Mouse (Mus musculus): ENCODE data around the gene Neu4.

Neu4 gene

GRCm38 (mm10) chr1:94046544-94046943 is 26.3 kb downstream of the Neu4 start:
- CTCF ChIA-PET = interaction anchor here in 2 of 4 experiments (0.6 to 0.7 kb wide), 2 partner anchors 14 to 776 kb away, joined by 5 to 6 read pairs; no protein-coding TSS in a partner anchor

GRCm38 (mm10) chr1:94051104-94051503 is 30.9 kb downstream of the Neu4 start:
- POLR2A ChIA-PET = no interaction called here
- CTCF ChIA-PET = interaction anchor here in 1 of 4 experiments (1.1 kb wide), 1 partner anchor 16 kb away, joined by 4 read pairs; no protein-coding TSS in a partner anchor

More at GRCm38 (mm10) chr1:94046544-94046943, 26.3 kb downstream of the Neu4 start:
- POLR2A ChIA-PET = no interaction called here

GRCm38 (mm10) chr1:94052373-94052772 is 32.1 kb downstream of the Neu4 start, which contains the start of gene Pdcd1:
TSS of gene Pdcd1 (minus strand) at chr1:94052553.
- CTCF ChIA-PET = interaction anchor here in 1 of 4 experiments (1.1 kb wide), 1 partner anchor 17 kb away, joined by 4 read pairs; no protein-coding TSS in a partner anchor
- POLR2A ChIA-PET = interaction anchor here in 1 of 4 experiments (0.5 kb wide), 1 partner anchor 11 kb away, joined by 3 read pairs; no protein-coding TSS in a partner anchor

- CTCF ChIA-PET = no interaction called here
- POLR2A ChIA-PET = no interaction called here
These were observed 33.4 kb downstream of the Neu4 start for GRCm38 (mm10) chr1:94053530-94054216.

GRCm38 (mm10) chr1:94054481-94054880 is 34.2 kb downstream of the Neu4 start:
- ChIA-PET CTCF (no interaction called here), POLR2A (no interaction called here)

- POLR2A ChIA-PET = interaction anchor here in 1 of 4 experiments (1.3 kb wide), 1 partner anchor 21 kb away, joined by 3 read pairs; no protein-coding TSS in a partner anchor
These were observed 35.7 kb downstream of the Neu4 start for GRCm38 (mm10) chr1:94055966-94056365.

GRCm38 (mm10) chr1:94057401-94057800 is 37.1 kb downstream of the Neu4 start:
- ChIA-PET CTCF (interaction anchor here in 2 of 4 experiments (0.5 to 0.7 kb wide), 3 partner anchors 23 to 230 kb away, joined by 3 read pairs; no protein-coding TSS in a partner anchor), POLR2A (no interaction called here)

More at GRCm38 (mm10) chr1:94055966-94056365, 35.7 kb downstream of the Neu4 start:
- CTCF ChIA-PET = interaction anchor here in 1 of 4 experiments (0.5 kb wide), 1 partner anchor 229 kb away, joined by 3 read pairs; no protein-coding TSS in a partner anchor

GRCm38 (mm10) chr1:94058281-94058680 is 38.0 kb downstream of the Neu4 start:
- CTCF ChIA-PET = interaction anchor here in 1 of 4 experiments (0.7 kb wide), 1 partner anchor 23 kb away, joined by 3 read pairs; no protein-coding TSS in a partner anchor
- POLR2A ChIA-PET = interaction anchor here in 1 of 4 experiments (1.1 kb wide), 1 partner anchor 23 kb away, joined by 3 read pairs; no protein-coding TSS in a partner anchor

GRCm38 (mm10) chr1:94074756-94075155 is 54.5 kb downstream of the Neu4 start:
- CTCF ChIA-PET = interaction anchor here in 1 of 4 experiments (0.6 kb wide), 1 partner anchor 106 kb away, joined by 3 read pairs; no protein-coding TSS in a partner anchor
- POLR2A ChIA-PET = no interaction called here

- ChIA-PET CTCF (interaction anchor here in 1 of 4 experiments (0.9 kb wide), 1 partner anchor 42 kb away, joined by 3 read pairs; no protein-coding TSS in a partner anchor), POLR2A (no interaction called here)
These were observed 56.5 kb downstream of the Neu4 start for GRCm38 (mm10) chr1:94076702-94077101.

Measured in embryonic stem cell, embryonic (primary cell).